Mouse (Mus musculus): ENCODE data around the gene Rbm26.

GRCm38 (mm10) chr14:105161334-105161733, 15.8 kb downstream of the Rbm26 start:
- TF ChIP-seq TAL1 (IDR thresholded peaks at IDR 0.05; ENCODE audit: low read length), result no peak
- TF ChIP-seq GATA1 (IDR thresholded peaks at IDR 0.05; ENCODE audit: low read length), result no peak
